Mouse (Mus musculus): ENCODE results near the gene Gm8909. TPM values are rescaled to one million over a fixed set of nuclear protein-coding genes. Genes with fewer than 3 reads are reported as not detected.

Gene Gm8909
- polyA plus RNA-seq (2015; fragmentation: Nextera tagmentation; extraction: Ambion mirVana), result not detected in 2 replicates

- no peak within 1 kb of the TSS for H3K9ac ChIP-seq (replicated peaks; ENCODE audit: low read depth, low read length)
- H3K9me3 ChIP-seq (ENCODE audit: control insufficient read depth, low read length), result no peaks in the 10 kb centered on the region
- peak within 1 kb of the TSS; percentile 16 for H3K4me3 ChIP-seq (replicated peaks; ENCODE audit: low read length)
- ATAC-seq, result no peak
- peaks cover 42% of the 10 kb centered on the region for H3K27me3 ChIP-seq (replicated peaks; ENCODE audit: control insufficient read depth, insufficient read depth, low read length)
- peak within 1 kb of the TSS; percentile 34 for H3K4me2 ChIP-seq (ENCODE audit: low read length)
- H3K36me3 ChIP-seq (ENCODE audit: control insufficient read depth, insufficient read depth), result no peaks in the 10 kb centered on the region
- H3K27ac ChIP-seq (ENCODE audit: low read length), result no peak within 1 kb of the TSS
- under 1% methylated on average over 52 of the region's 63 CpGs for WGBS
- peaks cover 5% of the 10 kb centered on the region; the same call in 1 of the 2 replicates for H3K4me1 ChIP-seq (replicated peaks; ENCODE audit: control insufficient read depth, insufficient read depth, low read length)
Observed at GRCm38 (mm10) chr17:36168039-36168652, at the start of gene Gm8909. Gene Gm8909 (minus strand): TSS chr17:36168537.

GRCm38 (mm10) chr17:36215586-36215985 is 47.2 kb upstream of the Gm8909 start:
- Histone ChIP-seq H3K36me3 (ENCODE audit: control insufficient read depth, insufficient read depth) (no peaks in the 10 kb centered on the region), H3K27me3 (replicated peaks; ENCODE audit: control insufficient read depth, insufficient read depth, low read length) (peaks cover 36% of the 10 kb centered on the region), H3K27ac (ENCODE audit: low read length) (no peak overlapping the region), H3K4me3 (replicated peaks; ENCODE audit: low read length) (no peak overlapping the region), H3K9me3 (ENCODE audit: control insufficient read depth, low read length) (no peaks in the 10 kb centered on the region), H3K4me2 (ENCODE audit: low read length) (no peak overlapping the region), H3K4me1 (replicated peaks; ENCODE audit: control insufficient read depth, insufficient read depth, low read length) (no peaks in the 10 kb centered on the region), H3K9ac (replicated peaks; ENCODE audit: low read depth, low read length) (no peak overlapping the region)
- 3% methylated on average over 20 of the region's 20 CpGs for WGBS
- no peak for ATAC-seq

- H3K4me3 ChIP-seq (replicated peaks; ENCODE audit: low read length), result no peak overlapping the region
- no peak overlapping the region for H3K27ac ChIP-seq (ENCODE audit: low read length)
- H3K4me1 ChIP-seq (replicated peaks; ENCODE audit: control insufficient read depth, insufficient read depth, low read length), result peaks cover 3% of the 10 kb centered on the region
- peaks cover 31% of the 10 kb centered on the region for H3K27me3 ChIP-seq (replicated peaks; ENCODE audit: control insufficient read depth, insufficient read depth, low read length)
- H3K9ac ChIP-seq (replicated peaks; ENCODE audit: low read depth, low read length), result no peak overlapping the region
- no peak for ATAC-seq
- H3K9me3 ChIP-seq (ENCODE audit: control insufficient read depth, low read length), result no peaks in the 10 kb centered on the region
- H3K36me3 ChIP-seq (ENCODE audit: control insufficient read depth, insufficient read depth), result no peaks in the 10 kb centered on the region
- H3K4me2 ChIP-seq (ENCODE audit: low read length), result no peak overlapping the region
Observed at GRCm38 (mm10) chr17:36206846-36207245, 38.5 kb upstream of the Gm8909 start.

GRCm38 (mm10) chr17:36205862-36206261 is 37.5 kb upstream of the Gm8909 start:
- 0 out of 2 replicates have a peak, but pooled peaks have one; percentile 23 for ATAC-seq
- peaks cover 3% of the 10 kb centered on the region for H3K4me1 ChIP-seq (replicated peaks; ENCODE audit: control insufficient read depth, insufficient read depth, low read length)
- 0% methylated on average over 35 of the region's 41 CpGs for WGBS
- peak overlapping the region; percentile 55 for H3K4me2 ChIP-seq (ENCODE audit: low read length)
- H3K9me3 ChIP-seq (ENCODE audit: control insufficient read depth, low read length), result no peaks in the 10 kb centered on the region
- peaks cover 29% of the 10 kb centered on the region for H3K27me3 ChIP-seq (replicated peaks; ENCODE audit: control insufficient read depth, insufficient read depth, low read length)
- H3K4me3 ChIP-seq (replicated peaks; ENCODE audit: low read length), result peak overlapping the region; percentile 30
- no peak overlapping the region for H3K27ac ChIP-seq (ENCODE audit: low read length)
- peak overlapping the region; percentile 22; the same call in 1 of the 2 replicates for H3K9ac ChIP-seq (replicated peaks; ENCODE audit: low read depth, low read length)
- H3K36me3 ChIP-seq (ENCODE audit: control insufficient read depth, insufficient read depth), result no peaks in the 10 kb centered on the region

GRCm38 (mm10) chr17:36205456-36205855 is 37.1 kb upstream of the Gm8909 start:
- peaks cover 29% of the 10 kb centered on the region for H3K27me3 ChIP-seq (replicated peaks; ENCODE audit: control insufficient read depth, insufficient read depth, low read length)
- H3K27ac ChIP-seq (ENCODE audit: low read length), result no peak overlapping the region
- H3K36me3 ChIP-seq (ENCODE audit: control insufficient read depth, insufficient read depth), result no peaks in the 10 kb centered on the region
- H3K4me3 ChIP-seq (replicated peaks; ENCODE audit: low read length), result peak overlapping the region; percentile 30
- under 1% methylated on average over 15 of the region's 15 CpGs for WGBS
- no peak overlapping the region for H3K9ac ChIP-seq (replicated peaks; ENCODE audit: low read depth, low read length)
- peaks cover 3% of the 10 kb centered on the region for H3K4me1 ChIP-seq (replicated peaks; ENCODE audit: control insufficient read depth, insufficient read depth, low read length)
- H3K4me2 ChIP-seq (ENCODE audit: low read length), result peak overlapping the region; percentile 55
- no peak for ATAC-seq
- H3K9me3 ChIP-seq (ENCODE audit: control insufficient read depth, low read length), result no peaks in the 10 kb centered on the region

GRCm38 (mm10) chr17:36201851-36202250 is 33.5 kb upstream of the Gm8909 start:
- Histone ChIP-seq H3K9me3 (ENCODE audit: control insufficient read depth, low read length) (no peaks in the 10 kb centered on the region), H3K4me1 (replicated peaks; ENCODE audit: control insufficient read depth, insufficient read depth, low read length) (peaks cover 3% of the 10 kb centered on the region), H3K4me3 (replicated peaks; ENCODE audit: low read length) (no peak overlapping the region), H3K27me3 (replicated peaks; ENCODE audit: control insufficient read depth, insufficient read depth, low read length) (peaks cover 28% of the 10 kb centered on the region), H3K9ac (replicated peaks; ENCODE audit: low read depth, low read length) (no peak overlapping the region), H3K4me2 (ENCODE audit: low read length) (no peak overlapping the region), H3K36me3 (ENCODE audit: control insufficient read depth, insufficient read depth) (no peaks in the 10 kb centered on the region), H3K27ac (ENCODE audit: low read length) (no peak overlapping the region)
- 93% methylated on average over 2 of the region's 2 CpGs for WGBS
- ATAC-seq, result no peak

- Histone ChIP-seq H3K27me3 (replicated peaks; ENCODE audit: control insufficient read depth, insufficient read depth, low read length) (0 out of 2 replicates have a peak, but pooled peaks cover 1% of the 10 kb centered on the region), H3K9me3 (ENCODE audit: control insufficient read depth, low read length) (no peaks in the 10 kb centered on the region), H3K9ac (replicated peaks; ENCODE audit: low read depth, low read length) (no peak overlapping the region), H3K4me2 (ENCODE audit: low read length) (no peak overlapping the region), H3K36me3 (ENCODE audit: control insufficient read depth, insufficient read depth) (no peaks in the 10 kb centered on the region), H3K4me1 (replicated peaks; ENCODE audit: control insufficient read depth, insufficient read depth, low read length) (no peaks in the 10 kb centered on the region), H3K27ac (ENCODE audit: low read length) (no peak overlapping the region), H3K4me3 (replicated peaks; ENCODE audit: low read length) (no peak overlapping the region)
- ATAC-seq, result no peak
- 6% methylated on average over 5 of the region's 5 CpGs for WGBS
Observed at GRCm38 (mm10) chr17:36198317-36198716, 30.0 kb upstream of the Gm8909 start.

GRCm38 (mm10) chr17:36194471-36194870 is 26.1 kb upstream of the Gm8909 start:
- H3K9ac ChIP-seq (replicated peaks; ENCODE audit: low read depth, low read length), result no peak overlapping the region
- H3K36me3 ChIP-seq (ENCODE audit: control insufficient read depth, insufficient read depth), result no peaks in the 10 kb centered on the region
- no peak overlapping the region for H3K4me2 ChIP-seq (ENCODE audit: low read length)
- no peaks in the 10 kb centered on the region for H3K4me1 ChIP-seq (replicated peaks; ENCODE audit: control insufficient read depth, insufficient read depth, low read length)
- no peak overlapping the region for H3K4me3 ChIP-seq (replicated peaks; ENCODE audit: low read length)
- WGBS, result 86% methylated on average over 6 of the region's 6 CpGs
- H3K9me3 ChIP-seq (ENCODE audit: control insufficient read depth, low read length), result no peaks in the 10 kb centered on the region
- no peak overlapping the region for H3K27ac ChIP-seq (ENCODE audit: low read length)
- no peak for ATAC-seq
- H3K27me3 ChIP-seq (replicated peaks; ENCODE audit: control insufficient read depth, insufficient read depth, low read length), result no peaks in the 10 kb centered on the region; the same call in 1 of the 2 replicates

GRCm38 (mm10) chr17:36193546-36194141 is 25.3 kb upstream of the Gm8909 start:
- Histone ChIP-seq H3K9ac (replicated peaks; ENCODE audit: low read depth, low read length) (no peak overlapping the region), H3K4me2 (ENCODE audit: low read length) (no peak overlapping the region), H3K9me3 (ENCODE audit: control insufficient read depth, low read length) (no peaks in the 10 kb centered on the region), H3K27ac (ENCODE audit: low read length) (no peak overlapping the region), H3K4me3 (replicated peaks; ENCODE audit: low read length) (no peak overlapping the region), H3K36me3 (ENCODE audit: control insufficient read depth, insufficient read depth) (no peaks in the 10 kb centered on the region), H3K4me1 (replicated peaks; ENCODE audit: control insufficient read depth, insufficient read depth, low read length) (no peaks in the 10 kb centered on the region), H3K27me3 (replicated peaks; ENCODE audit: control insufficient read depth, insufficient read depth, low read length) (no peaks in the 10 kb centered on the region; the same call in 1 of the 2 replicates)
- 28% methylated on average over 8 of the region's 8 CpGs for WGBS
- ATAC-seq, result no peak
